Mouse (Mus musculus): ENCODE measurements around the gene Ankrd13d.

GRCm38 (mm10) chr19:4303640-4303995 lies 20.7 kb upstream of the Ankrd13d start:
- TF ChIP-seq CTCF (IDR thresholded peaks at IDR 0.05; ENCODE audit: insufficient read depth, low read length), result no peak
- TF ChIP-seq POLR2A (IDR thresholded peaks at IDR 0.05; ENCODE audit: borderline replicate concordance, extremely low read depth, low read depth, low read length), result no peak
